28 mouse cellular contexts compared by ENCODE assay signal in genomic region chr19:58840721-58841271, GRCm38 (mm10). TPM values are rescaled to one million over a fixed set of nuclear protein-coding genes. Genes with fewer than 3 reads are reported as not detected.
DNase-seq lines count a peak whose midpoint lies in the region; ATAC-seq and TF ChIP-seq lines count a peak whose summit lies in the region.
"Had no signal": no experiment of that assay in that cellular context is flagged by ENCODE, and none has a peak within 500 bp of the region (broad histone marks: within the 10 kb centered on the region; RNA-seq: fewer than 3 reads in every experiment).

No protein-coding gene starts in this region.

- no peak overlapping the region for H3K4me3 ChIP-seq in forebrain, embryonic 14.5 days (ENCODE audit: low read depth, low read length)
- no peak overlapping the region for H3K4me3 ChIP-seq in forebrain, embryonic 12.5 days (replicated peaks)
- H3K4me3 ChIP-seq in hindbrain, embryonic 15.5 days: no peak overlapping the region
- H3K4me3 ChIP-seq in hindbrain, embryonic 10.5 days: no peak overlapping the region
- no peak overlapping the region for H3K4me3 ChIP-seq in forebrain, embryonic 16.5 days (replicated peaks; ENCODE audit: low read length)
- H3K4me3 ChIP-seq in midbrain, postnatal 0 days (ENCODE audit: low read depth, low read length): no peak overlapping the region
- H3K4me3 ChIP-seq: embryonic facial prominence, embryonic 10.5 days; intestine, embryonic 15.5 days; midbrain, embryonic 12.5 days had no signal

- H3K4me1 ChIP-seq in forebrain, embryonic 14.5 days (ENCODE audit: control insufficient read depth, insufficient read depth, low read length): peaks cover 11% of the 10 kb centered on the region; the same call in 1 of the 2 replicates
- H3K4me1 ChIP-seq in forebrain, embryonic 12.5 days: peaks cover 25% of the 10 kb centered on the region
- peaks cover 35% of the 10 kb centered on the region for H3K4me1 ChIP-seq in hindbrain, embryonic 15.5 days (replicated peaks)
- H3K4me1 ChIP-seq in hindbrain, embryonic 10.5 days (replicated peaks): peaks cover 48% of the 10 kb centered on the region
- peaks cover 33% of the 10 kb centered on the region for H3K4me1 ChIP-seq in forebrain, embryonic 16.5 days (replicated peaks; ENCODE audit: control insufficient read depth, insufficient read depth, low read length)
- peaks cover 15% of the 10 kb centered on the region; the same call in 1 of the 2 replicates for H3K4me1 ChIP-seq in midbrain, postnatal 0 days (ENCODE audit: insufficient read depth, low read length)
- H3K4me1 ChIP-seq: intestine, embryonic 15.5 days had no signal

- H3K27me3 ChIP-seq in forebrain, embryonic 14.5 days (replicated peaks; ENCODE audit: control insufficient read depth, insufficient read depth, low read length): no peaks in the 10 kb centered on the region
- H3K27me3 ChIP-seq in forebrain, embryonic 12.5 days: 0 out of 2 replicates have a peak, but pooled peaks cover 3% of the 10 kb centered on the region
- H3K27me3 ChIP-seq in hindbrain, embryonic 15.5 days: no peaks in the 10 kb centered on the region
- H3K27me3 ChIP-seq in hindbrain, embryonic 10.5 days (ENCODE audit: insufficient read depth, poor library complexity, severe bottlenecking): no peaks in the 10 kb centered on the region
- H3K27me3 ChIP-seq in forebrain, embryonic 16.5 days (replicated peaks; ENCODE audit: control insufficient read depth, insufficient read depth, low read length): no peaks in the 10 kb centered on the region
- H3K27me3 ChIP-seq in midbrain, postnatal 0 days (ENCODE audit: insufficient read depth, low read length): no peaks in the 10 kb centered on the region
- H3K27me3 ChIP-seq: intestine, embryonic 15.5 days; midbrain, embryonic 12.5 days had no signal

- H3K9me3 ChIP-seq in forebrain, embryonic 14.5 days (replicated peaks; ENCODE audit: control insufficient read depth, low read length): no peaks in the 10 kb centered on the region
- no peaks in the 10 kb centered on the region; the same call in none of the 2 replicates for H3K9me3 ChIP-seq in forebrain, embryonic 12.5 days
- no peaks in the 10 kb centered on the region for H3K9me3 ChIP-seq in hindbrain, embryonic 15.5 days
- H3K9me3 ChIP-seq in hindbrain, embryonic 10.5 days: peaks cover under 1% of the 10 kb centered on the region; the same call in 1 of the 2 replicates
- no peaks in the 10 kb centered on the region for H3K9me3 ChIP-seq in forebrain, embryonic 16.5 days (ENCODE audit: control insufficient read depth, low read length)
- H3K9me3 ChIP-seq in midbrain, postnatal 0 days (ENCODE audit: low read length): no peaks in the 10 kb centered on the region
- H3K9me3 ChIP-seq: intestine, embryonic 15.5 days; midbrain, embryonic 12.5 days had no signal

- H3K9ac ChIP-seq in forebrain, embryonic 14.5 days (ENCODE audit: low read length): no peak overlapping the region
- H3K9ac ChIP-seq in forebrain, embryonic 12.5 days: no peak overlapping the region
- H3K9ac ChIP-seq in hindbrain, embryonic 15.5 days: no peak overlapping the region
- H3K9ac ChIP-seq in forebrain, embryonic 16.5 days (replicated peaks; ENCODE audit: low read depth, low read length): no peak overlapping the region
- no peak overlapping the region for H3K9ac ChIP-seq in midbrain, postnatal 0 days (replicated peaks; ENCODE audit: low read length, poor library complexity, severe bottlenecking)
- H3K9ac ChIP-seq: intestine, embryonic 15.5 days; liver, postnatal 0 days had no signal

- no peak overlapping the region for H3K4me2 ChIP-seq in forebrain, embryonic 14.5 days (ENCODE audit: low read length)
- H3K4me2 ChIP-seq in forebrain, embryonic 12.5 days: no peak overlapping the region
- 0 out of 2 replicates have a peak overlapping the region, but pooled peaks have one; percentile 17 for H3K4me2 ChIP-seq in hindbrain, embryonic 15.5 days
- H3K4me2 ChIP-seq in forebrain, embryonic 16.5 days (ENCODE audit: low read length): no peak overlapping the region
- no peak overlapping the region for H3K4me2 ChIP-seq in midbrain, postnatal 0 days (ENCODE audit: low read depth, low read length, poor library complexity, severe bottlenecking)
- H3K4me2 ChIP-seq: intestine, embryonic 15.5 days; liver, embryonic 11.5 days; midbrain, embryonic 12.5 days had no signal

- H3K27ac ChIP-seq in forebrain, embryonic 14.5 days (ENCODE audit: low read depth, low read length): no peak overlapping the region
- no peak overlapping the region; the same call in 1 of the 2 replicates for H3K27ac ChIP-seq in forebrain, embryonic 12.5 days
- H3K27ac ChIP-seq in hindbrain, embryonic 15.5 days (replicated peaks): peak overlapping the region; percentile 51; the same call in 1 of the 2 replicates
- no peak overlapping the region for H3K27ac ChIP-seq in hindbrain, embryonic 10.5 days
- peak overlapping the region; percentile 53 for H3K27ac ChIP-seq in forebrain, embryonic 16.5 days (ENCODE audit: low read length)
- H3K27ac ChIP-seq in midbrain, postnatal 0 days (ENCODE audit: low read depth, low read length): peak overlapping the region; percentile 43; the same call in 1 of the 2 replicates
- H3K27ac ChIP-seq: embryonic facial prominence, embryonic 10.5 days; intestine, embryonic 15.5 days; midbrain, embryonic 12.5 days; stomach, postnatal 0 days had no signal

- WGBS in forebrain, embryonic 14.5 days: 76% methylated on average over 5 of the region's 5 CpGs
- 79% methylated on average over 5 of the region's 5 CpGs for WGBS in forebrain, embryonic 12.5 days
- 54% methylated on average over 5 of the region's 5 CpGs for WGBS in hindbrain, embryonic 15.5 days
- 83% methylated on average over 5 of the region's 5 CpGs for WGBS in hindbrain, embryonic 10.5 days
- whole genome bisulfite sequencing in forebrain, embryonic 16.5 days: 60% methylated on average over 5 of the region's 5 CpGs
- WGBS in midbrain, postnatal 0 days: 57% methylated on average over 5 of the region's 5 CpGs

- peak; percentile 52; the same call in 1 of the 2 replicates for ATAC-seq in forebrain, embryonic 14.5 days
- ATAC-seq in forebrain, embryonic 12.5 days (ENCODE audit: low FRiP score): no peak
- ATAC-seq in hindbrain, embryonic 15.5 days (ENCODE audit: low FRiP score, low read depth): 0 out of 2 replicates have a peak, but pooled peaks have one; percentile 19
- peak; percentile 16; the same call in 1 of the 2 replicates for ATAC-seq in forebrain, embryonic 16.5 days
- ATAC-seq in midbrain, postnatal 0 days (ENCODE audit: low FRiP score): peak; percentile 50; the same call in 1 of the 2 replicates
- ATAC-seq: intestine, embryonic 15.5 days; liver, postnatal 0 days; lung, postnatal 0 days had no signal

- peak; percentile 54 for DNase-seq in forebrain, embryonic 14.5 days (ENCODE audit: low spot score)
- DNase-seq in hindbrain, embryonic 10.5 days (ENCODE audit: low spot score): no peak
- peak; percentile 43 for DNase-seq in midbrain, postnatal 0 days (ENCODE audit: low spot score)
- DNase-seq in lung, postnatal 10 days: no peak
- no peak for DNase-seq in thymus, postnatal 25 days
- DNase-seq: adrenal gland, postnatal 36 days; cerebellum, adult 11 months; cerebellum, adult 9-11 months; gastrocnemius, postnatal 25 days; heart, adult 18-20 months; heart, postnatal 4 days; kidney, adult 8-10 months; kidney, postnatal 10 days; liver, postnatal 0 days; right cerebral cortex, postnatal 14 days had no signal

- no peaks in the 10 kb centered on the region for H3K36me3 ChIP-seq in forebrain, embryonic 14.5 days (ENCODE audit: control insufficient read depth, insufficient read depth, low read length)
- no peaks in the 10 kb centered on the region for H3K36me3 ChIP-seq in forebrain, embryonic 12.5 days (replicated peaks)
- no peaks in the 10 kb centered on the region for H3K36me3 ChIP-seq in hindbrain, embryonic 15.5 days
- peaks cover 6% of the 10 kb centered on the region; the same call in 1 of the 2 replicates for H3K36me3 ChIP-seq in hindbrain, embryonic 10.5 days
- H3K36me3 ChIP-seq in forebrain, embryonic 16.5 days (ENCODE audit: control insufficient read depth, insufficient read depth): no peaks in the 10 kb centered on the region
- no peaks in the 10 kb centered on the region for H3K36me3 ChIP-seq in midbrain, postnatal 0 days (ENCODE audit: insufficient read depth, low read length)
- H3K36me3 ChIP-seq: embryonic facial prominence, embryonic 10.5 days; intestine, embryonic 15.5 days; midbrain, embryonic 12.5 days had no signal

- TF ChIP-seq CTCF in midbrain, postnatal 0 days (IDR thresholded peaks at IDR 0.05): no peak

RNA-seq across cellular contexts. Expression of gene 1700019N19Rik, which starts 46.5 kb away (rescaled TPM):
- not detected in 2 replicates for polyA plus RNA-seq in forebrain, embryonic 14.5 days (2014; fragmentation: Nextera tagmentation; extraction: Ambion mirVana)
- not detected in 2 replicates for polyA plus RNA-seq in forebrain, embryonic 12.5 days (2016; fragmentation: Nextera tagmentation; extraction: Ambion mirVana)
- polyA plus RNA-seq in hindbrain, embryonic 15.5 days (2015; fragmentation: Nextera tagmentation; extraction: Ambion mirVana): not detected in 2 replicates
- polyA plus RNA-seq in hindbrain, embryonic 10.5 days (2016; fragmentation: Nextera tagmentation; extraction: Ambion mirVana): 0.16 TPM in 1 of 2 replicates, not detected in the other
- not detected in 2 replicates for polyA plus RNA-seq in forebrain, embryonic 16.5 days (2015; fragmentation: Nextera tagmentation; extraction: Ambion mirVana)
- total RNA-seq in midbrain, postnatal 0 days (2014; rRNA removed): not detected in 2 replicates
- not detected in 2 replicates for polyA plus RNA-seq in midbrain, postnatal 0 days (2015; fragmentation: Nextera tagmentation; extraction: Ambion mirVana)
- total RNA-seq: adrenal gland, postnatal 36 days; gastrocnemius, postnatal 25 days; heart, adult 18-20 months; layer of hippocampus, postnatal 25 days had no signal
- polyA plus RNA-seq: heart, embryonic 14.5 days; intestine, embryonic 15.5 days; limb, embryonic 11.5 days; liver, postnatal 0 days; lung, postnatal 0 days; midbrain, embryonic 12.5 days; thymus, postnatal 0 days had no signal

Comparison
In these comparisons a context has a peak if more than half of its experiments do, and no peak if none do; other contexts are left out.
1. H3K27ac ChIP-seq: peak in hindbrain, embryonic 15.5 days (single experiment), forebrain, embryonic 16.5 days (single experiment) and midbrain, postnatal 0 days (single experiment); none in forebrain, embryonic 14.5 days (single experiment), forebrain, embryonic 12.5 days (single experiment) and hindbrain, embryonic 10.5 days (single experiment).
2. DNase-seq: peak in forebrain, embryonic 14.5 days (single experiment) and midbrain, postnatal 0 days (single experiment); none in hindbrain, embryonic 10.5 days (single experiment), lung, postnatal 10 days (single experiment) and thymus, postnatal 25 days (single experiment).